Mouse (Mus musculus) adrenal gland, adult (tissue): ENCODE results near the gene Olfr1232.

Experiments
- DNase-seq, 2 experiments: peaks; one replicate each; pipeline ENCODE4 v3.0.0; 2022 to 2023; ENCODE audit warnings: low spot score in 1 of 2; ENCODE audit not compliant: inconsistent age in 2 of 2

Gene Olfr1232

GRCm38 (mm10) chr2:89329575-89329974 lies at the start of gene Olfr1232:
TSS of gene Olfr1232 (minus strand) at chr2:89329675.
- DNase-seq, result no peak

GRCm38 (mm10) chr2:89364765-89365164 lies 35.3 kb upstream of the Olfr1232 start, which contains the start of gene Olfr1234:
TSS of gene Olfr1234 (minus strand) at chr2:89364865.
- no peak for DNase-seq

GRCm38 (mm10) chr2:89342298-89342697 lies 12.8 kb upstream of the Olfr1232 start, which contains the start of gene Olfr1233:
TSS of gene Olfr1233 (minus strand) at chr2:89342398.
- no peak for DNase-seq

GRCm38 (mm10) chr2:89306974-89307373 lies 22.5 kb downstream of the Olfr1232 start, which contains the start of gene Olfr1231:
TSS of gene Olfr1231 (minus strand) at chr2:89307074.
- DNase-seq, result no peak

- DNase-seq, result no peak
These were observed 32.3 kb downstream of the Olfr1232 start, which contains the start of gene Olfr1230 for GRCm38 (mm10) chr2:89297168-89297567. TSS of gene Olfr1230 (minus strand) at chr2:89297268.

- DNase-seq, result no peak
These were observed 41.6 kb downstream of the Olfr1232 start, which contains the start of gene Olfr1229 for GRCm38 (mm10) chr2:89287914-89288313. TSS of gene Olfr1229 (minus strand) at chr2:89288014.
